Mouse (Mus musculus) left cerebral cortex, postnatal 4 days (tissue): ENCODE results near the gene Zfp358. TPM values are rescaled to one million over a fixed set of nuclear protein-coding genes. Genes with fewer than 3 reads are reported as not detected.

ENCODE experiments used
- DNase-seq: peaks from one replicate; pipeline ENCODE4 v3.0.0-alpha.2; 2022
- intact Hi-C: fragments of 180-260 bp; cut with DNase I; formaldehyde crosslinking; loops from one replicate; pipeline ENCODE4 v1.15.1; 2025
- total RNA-seq, 2 experiments: library from RNA; stranded (reverse); gene quantifications; 2 replicates each; pipeline ENCODE4 v1.2.3; 2021

Zfp358 gene
- total RNA-seq, 2 experiments from 2014 or later, result 43.3 TPM

- intact Hi-C loops, result no loop called here
- no peak for DNase-seq
Measured at GRCm38 (mm10) chr8:3546511-3546910, 53.6 kb downstream of the Zfp358 start.

Other genes with a start within 250 kb of the Zfp358 start
- gene Insr, start 213.5 kb upstream of the Zfp358 start, total RNA-seq, result 10 to 100 TPM; 59.8 to 61.2 TPM
- gene A430078G23Rik, start 139.7 kb upstream of the Zfp358 start, total RNA-seq, result under 1 TPM in 1 of 2 experiments, not detected in 1; 0.30 TPM
- 10 to 100 TPM; 37.1 to 38.9 TPM for gene Arhgef18, start 100.1 kb upstream of the Zfp358 start, total RNA-seq
- under 1 TPM; 0.64 to 0.66 TPM for gene Pex11g, start 25.5 kb upstream of the Zfp358 start, total RNA-seq
- gene Tex45, start 22.3 kb upstream of the Zfp358 start, total RNA-seq, result not detected
- 10 to 100 TPM; 74.8 to 81.3 TPM for gene Mcoln1, start 7.3 kb downstream of the Zfp358 start, total RNA-seq
- gene Pnpla6, start 22.2 kb downstream of the Zfp358 start, total RNA-seq, result 10 to 100 TPM; 75.9 to 81.6 TPM
- gene C330021F23Rik, start 74.9 kb downstream of the Zfp358 start, total RNA-seq, result not detected
- gene Camsap3, start 94.2 kb downstream of the Zfp358 start, total RNA-seq, result 100 to 1,000 TPM; 109 to 118 TPM
- gene Xab2, start 128.2 kb downstream of the Zfp358 start, total RNA-seq, result 10 to 100 TPM; 38.5 to 38.8 TPM
- 10 to 100 TPM; 60.0 to 63.3 TPM for gene Pet100, start 128.4 kb downstream of the Zfp358 start, total RNA-seq
- 1 to 10 TPM in 1 of 2 experiments, not detected in 1; 1.0 TPM for gene Pcp2, start 132.4 kb downstream of the Zfp358 start, total RNA-seq
- gene Stxbp2, start 137.8 kb downstream of the Zfp358 start, total RNA-seq, result 10 to 100 TPM; 73.8 to 78.1 TPM
- under 1 TPM; 0.76 to 0.91 TPM for gene Retn, start 162.6 kb downstream of the Zfp358 start, total RNA-seq
- under 1 TPM; 0.38 to 0.42 TPM for gene Mcemp1, start 172.6 kb downstream of the Zfp358 start, total RNA-seq
- gene Fcor, start 179.2 kb downstream of the Zfp358 start, total RNA-seq, result 10 to 100 TPM; 13.6 to 14.1 TPM
- 10 to 100 TPM; 34.4 to 37.0 TPM for gene Trappc5, start 183.2 kb downstream of the Zfp358 start, total RNA-seq
- not detected for gene Fcer2a, start 201.0 kb downstream of the Zfp358 start, total RNA-seq
- not detected for gene Clec4g, start 227.5 kb downstream of the Zfp358 start, total RNA-seq